Mouse (Mus musculus) retina, adult 2 months (tissue): ENCODE data around the gene Fgf13.
A peak's percentile ranks its signal among the peaks of the same experiment; 100 is the strongest.

ENCODE experiments used
- DNase-seq: peaks from one replicate; pipeline ENCODE4 v3.0.0-alpha.2; 2012; ENCODE audit warnings: low read depth, low spot score

Gene Fgf13

GRCm38 (mm10) chrX:59194149-59194548, 373.7 kb downstream of the Fgf13 start:
- no peak for DNase-seq

GRCm38 (mm10) chrX:59186922-59187321, 380.9 kb downstream of the Fgf13 start:
- no peak for DNase-seq

- no peak for DNase-seq
These were observed 385.5 kb downstream of the Fgf13 start for GRCm38 (mm10) chrX:59182323-59182722.

- no peak for DNase-seq
These were observed 388.2 kb downstream of the Fgf13 start for GRCm38 (mm10) chrX:59179627-59180026.

- DNase-seq, result peak; percentile 40
These were observed 388.7 kb downstream of the Fgf13 start for GRCm38 (mm10) chrX:59179081-59179596.

GRCm38 (mm10) chrX:59177653-59178052, 390.2 kb downstream of the Fgf13 start:
- no peak for DNase-seq

GRCm38 (mm10) chrX:59172200-59172599, 395.7 kb downstream of the Fgf13 start:
- DNase-seq, result no peak

- DNase-seq, result no peak
These were observed 401.1 kb downstream of the Fgf13 start for GRCm38 (mm10) chrX:59166763-59167162.

- no peak for DNase-seq
These were observed 425.9 kb downstream of the Fgf13 start for GRCm38 (mm10) chrX:59141947-59142346.

- DNase-seq, result peak; percentile 8
These were observed 432.9 kb downstream of the Fgf13 start for GRCm38 (mm10) chrX:59134928-59135361.

- DNase-seq, result no peak
These were observed 433.6 kb downstream of the Fgf13 start for GRCm38 (mm10) chrX:59134166-59134861.

- DNase-seq, result no peak
These were observed 434.1 kb downstream of the Fgf13 start for GRCm38 (mm10) chrX:59133834-59134165.

- no peak for DNase-seq
These were observed 434.5 kb downstream of the Fgf13 start for GRCm38 (mm10) chrX:59133416-59133815.

- no peak for DNase-seq
These were observed 441.2 kb downstream of the Fgf13 start for GRCm38 (mm10) chrX:59126637-59127036.

GRCm38 (mm10) chrX:59113187-59113586, 454.7 kb downstream of the Fgf13 start:
- DNase-seq, result no peak

- DNase-seq, result no peak
These were observed 481.9 kb downstream of the Fgf13 start for GRCm38 (mm10) chrX:59085928-59086327.

GRCm38 (mm10) chrX:59080427-59080826, 487.4 kb downstream of the Fgf13 start:
- no peak for DNase-seq

GRCm38 (mm10) chrX:59072083-59072482, 495.8 kb downstream of the Fgf13 start:
- DNase-seq, result no peak

GRCm38 (mm10) chrX:59063157-59063556, 504.7 kb downstream of the Fgf13 start:
- no peak for DNase-seq

GRCm38 (mm10) chrX:59034969-59035368, 532.9 kb downstream of the Fgf13 start:
- DNase-seq, result no peak
